Comparison of ENCODE assay signal across 12 mouse cellular contexts in genomic region chr2:35447453-35447852, GRCm38 (mm10). TPM values are rescaled to one million over a fixed set of nuclear protein-coding genes. Genes with fewer than 3 reads are reported as not detected.
DNase-seq lines count a peak whose midpoint lies in the region; ATAC-seq and TF ChIP-seq lines count a peak whose summit lies in the region.
"Had no signal": no experiment of that assay in that cellular context is flagged by ENCODE, and none has a peak within 500 bp of the region (broad histone marks: within the 10 kb centered on the region; RNA-seq: fewer than 3 reads in every experiment).

No protein-coding gene starts in this region.

- peaks cover 98% of the 10 kb centered on the region for H3K79me2 ChIP-seq in C2C12 (ENCODE audit: control insufficient read depth, insufficient read depth)

- no peak for TF ChIP-seq CTCF in C2C12 (IDR thresholded peaks at IDR 0.05; ENCODE audit: control insufficient read depth, insufficient read depth, insufficient read length)

- WGBS in kidney, embryonic 15.5 days, result 68% methylated on average over 7 of the region's 7 CpGs
- WGBS in liver, embryonic 12.5 days (ENCODE audit: insufficient replicate concordance), result 75% methylated on average over 7 of the region's 7 CpGs

- H3K4me3 ChIP-seq in kidney, embryonic 15.5 days (replicated peaks), result no peak overlapping the region
- no peak overlapping the region for H3K4me3 ChIP-seq in C2C12 (ENCODE audit: insufficient read depth, poor library complexity, severe bottlenecking)
- no peak overlapping the region for H3K4me3 ChIP-seq in liver, embryonic 12.5 days

- H3K4me2 ChIP-seq in kidney, embryonic 15.5 days, result no peak overlapping the region
- H3K4me2 ChIP-seq in liver, embryonic 12.5 days, result 0 out of 2 replicates have a peak overlapping the region, but pooled peaks have one; percentile 8

- H3K4me1 ChIP-seq in kidney, embryonic 15.5 days, result peaks cover 75% of the 10 kb centered on the region
- H3K4me1 ChIP-seq in liver, embryonic 12.5 days, result peaks cover 91% of the 10 kb centered on the region

- H3ac ChIP-seq in C2C12 (ENCODE audit: control insufficient read depth, insufficient read length, low read depth), result no peak overlapping the region

- H3K79me3 ChIP-seq in C2C12 (ENCODE audit: low read depth), result peaks cover 24% of the 10 kb centered on the region

- peak overlapping the region; percentile 79 for H3K27ac ChIP-seq in kidney, embryonic 15.5 days
- peak overlapping the region; percentile 59 for H3K27ac ChIP-seq in liver, embryonic 12.5 days

- no peak for DNase-seq in kidney, adult 11 months
- DNase-seq in NIH3T3 (ENCODE audit: low read depth), result peak; percentile 80
- DNase-seq in ovary, postnatal 36 days (ENCODE audit: low spot score), result no peak
- no peak for DNase-seq in urinary bladder, postnatal 36 days (ENCODE audit: low spot score in 2 of 2)
- DNase-seq: cerebellum, adult 11 months; gastrocnemius, postnatal 25 days; right cerebral cortex, postnatal 14 days had no signal

- ATAC-seq in kidney, embryonic 15.5 days (replicated peaks; ENCODE audit: low FRiP score), result no peak
- no peak for ATAC-seq in liver, embryonic 12.5 days

- no peaks in the 10 kb centered on the region for H3K36me3 ChIP-seq in kidney, embryonic 15.5 days
- no peaks in the 10 kb centered on the region for H3K36me3 ChIP-seq in C2C12 (ENCODE audit: control insufficient read depth, insufficient read depth)
- peaks cover 15% of the 10 kb centered on the region; the same call in 1 of the 2 replicates for H3K36me3 ChIP-seq in liver, embryonic 12.5 days

- H3K27me3 ChIP-seq in kidney, embryonic 15.5 days, result no peaks in the 10 kb centered on the region
- no peaks in the 10 kb centered on the region for H3K27me3 ChIP-seq in C2C12 (ENCODE audit: control insufficient read depth, insufficient read depth, insufficient read length)
- no peaks in the 10 kb centered on the region for H3K27me3 ChIP-seq in liver, embryonic 12.5 days (replicated peaks)

- H3K9me3 ChIP-seq in kidney, embryonic 15.5 days (replicated peaks), result no peaks in the 10 kb centered on the region
- H3K9me3 ChIP-seq in liver, embryonic 12.5 days (replicated peaks), result no peaks in the 10 kb centered on the region

- peak overlapping the region; percentile 3; the same call in 1 of the 2 replicates for H3K9ac ChIP-seq in kidney, embryonic 15.5 days
- H3K9ac ChIP-seq in liver, embryonic 12.5 days, result no peak overlapping the region

TF ChIP-seq in C2C12, 6 proteins besides CTCF, POLR2A, EP300 and RAD21:
- TF ChIP-seq MYOD1 (IDR thresholded peaks at IDR 0.05; ENCODE audit: control insufficient read depth, insufficient read length, low read depth), result peak; percentile 26
- TF ChIP-seq FOSL1 (IDR thresholded peaks at IDR 0.05; ENCODE audit: insufficient read depth, low read length, poor library complexity, severe bottlenecking), result no peak
- TF ChIP-seq USF1 (IDR thresholded peaks at IDR 0.05; ENCODE audit: low read depth), result peak; percentile 85

RNA-seq across cellular contexts. Expression of gene Ggta1, which starts 15.6 kb away (rescaled TPM):
- polyA plus RNA-seq in kidney, embryonic 15.5 days (2015; fragmentation: Nextera tagmentation; extraction: Ambion mirVana), result 20.5 and 22.3 TPM in 2 replicates
- polyA plus RNA-seq in C2C12 (2012; fragmentation: generic; extraction: Trizol), result 7.1 TPM
- polyA plus RNA-seq in liver, embryonic 12.5 days (2016; fragmentation: Nextera tagmentation; extraction: Ambion mirVana), result 12.7 and 13.0 TPM in 2 replicates

RNA-seq across cellular contexts. Expression of gene 4930402F06Rik, which starts 50.5 kb away (rescaled TPM):
- not detected in 2 replicates for polyA plus RNA-seq in kidney, embryonic 15.5 days (2015; fragmentation: Nextera tagmentation; extraction: Ambion mirVana)
- polyA plus RNA-seq in C2C12 (2012; fragmentation: generic; extraction: Trizol), result not detected
- not detected in 2 replicates for polyA plus RNA-seq in liver, embryonic 12.5 days (2016; fragmentation: Nextera tagmentation; extraction: Ambion mirVana)
- polyA plus RNA-seq: large intestine, adult 2 months; liver, embryonic 16.5 days had no signal
